ENCODE assay signal across 15 mouse cellular contexts in genomic region chr15:97728804-97729203, GRCm38 (mm10). TPM values are rescaled to one million over a fixed set of nuclear protein-coding genes. Genes with fewer than 3 reads are reported as not detected.
A peak's percentile ranks its signal among the peaks of the same experiment; 100 is the strongest.
DNase-seq lines count a peak whose midpoint lies in the region; ATAC-seq and TF ChIP-seq lines count a peak whose summit lies in the region.
"Had no signal": no experiment of that assay in that cellular context is flagged by ENCODE, and none has a peak within 500 bp of the region (broad histone marks: within the 10 kb centered on the region; RNA-seq: fewer than 3 reads in every experiment).

No protein-coding gene starts in this region.

- H3K4me3 ChIP-seq in kidney, embryonic 15.5 days (replicated peaks) = no peak overlapping the region
- no peak overlapping the region for H3K4me3 ChIP-seq in CH12.LX (replicated peaks in 1 of 3; ENCODE audit: low read depth in 2 of 3, low read length in 2 of 3, poor library complexity in 1 of 3)
- no peak overlapping the region for H3K4me3 ChIP-seq in forebrain, embryonic 10.5 days
- H3K4me3 ChIP-seq: embryonic facial prominence, embryonic 13.5 days; hindbrain, embryonic 12.5 days had no signal

- TF ChIP-seq RAD21 in CH12.LX (IDR thresholded peaks at IDR 0.05; ENCODE audit: low read depth, low read length) = no peak

- no peak for TF ChIP-seq EP300 in CH12.LX (IDR thresholded peaks at IDR 0.05; ENCODE audit: low read length)

- no peak for TF ChIP-seq POLR2A in CH12.LX (IDR thresholded peaks at IDR 0.05; ENCODE audit: low read depth, low read length)

- WGBS in kidney, embryonic 15.5 days = 66% methylated on average over 7 of the region's 7 CpGs
- 68% methylated on average over 7 of the region's 7 CpGs for WGBS in forebrain, embryonic 10.5 days

- in situ Hi-C loops in CH12.LX (cut with MboI; ENCODE audit: low pct_ligation_motif_present, low pct_unique_long_range_greater_than_20kb, low sequenced_read_pairs) = no loop called here

- no peak overlapping the region for H3K9ac ChIP-seq in kidney, embryonic 15.5 days
- H3K9ac ChIP-seq in CH12.LX (ENCODE audit: insufficient read depth, low read depth) = no peak overlapping the region
- H3K9ac ChIP-seq: embryonic facial prominence, embryonic 13.5 days; hindbrain, embryonic 12.5 days had no signal

- H3K79me2 ChIP-seq in CH12.LX (replicated peaks; ENCODE audit: control insufficient read depth, extremely low read depth, insufficient read depth, poor library complexity, severe bottlenecking) = no peaks in the 10 kb centered on the region

- H3K4me2 ChIP-seq in kidney, embryonic 15.5 days = no peak overlapping the region
- H3K4me2 ChIP-seq in CH12.LX (ENCODE audit: insufficient read depth, low read depth, poor library complexity, severe bottlenecking) = no peak overlapping the region
- H3K4me2 ChIP-seq: embryonic facial prominence, embryonic 13.5 days; hindbrain, embryonic 12.5 days had no signal

- dilution Hi-C loops in CH12.LX (cut with MboI; ENCODE audit: extremely low pct_ligation_motif_present, extremely low pct_unique_long_range_greater_than_20kb, low sequenced_read_pairs) = no loop called here

- no peaks in the 10 kb centered on the region for H3K27me3 ChIP-seq in kidney, embryonic 15.5 days
- H3K27me3 ChIP-seq in CH12.LX (replicated peaks) = no peaks in the 10 kb centered on the region
- no peaks in the 10 kb centered on the region for H3K27me3 ChIP-seq in forebrain, embryonic 10.5 days (ENCODE audit: poor library complexity, severe bottlenecking)
- H3K27me3 ChIP-seq: embryonic facial prominence, embryonic 13.5 days; hindbrain, embryonic 12.5 days had no signal

- no peaks in the 10 kb centered on the region for H3K36me3 ChIP-seq in kidney, embryonic 15.5 days
- peaks cover 61 to 100% of the 10 kb centered on the region in 2 experiments for H3K36me3 ChIP-seq in CH12.LX (replicated peaks in 1 of 2; ENCODE audit: control insufficient read depth in 1 of 2, insufficient read depth in 1 of 2, low read length in 1 of 2)
- H3K36me3 ChIP-seq in forebrain, embryonic 10.5 days (replicated peaks) = no peaks in the 10 kb centered on the region
- H3K36me3 ChIP-seq: embryonic facial prominence, embryonic 13.5 days; hindbrain, embryonic 12.5 days had no signal

- no peak overlapping the region for H3K27ac ChIP-seq in kidney, embryonic 15.5 days
- no peak overlapping the region for H3K27ac ChIP-seq in CH12.LX (ENCODE audit: insufficient read depth, low read depth)
- H3K27ac ChIP-seq in forebrain, embryonic 10.5 days = no peak overlapping the region
- H3K27ac ChIP-seq: embryonic facial prominence, embryonic 13.5 days; hindbrain, embryonic 12.5 days had no signal

- no peaks in the 10 kb centered on the region; the same call in none of the 2 replicates for H3K9me3 ChIP-seq in kidney, embryonic 15.5 days (replicated peaks)
- H3K9me3 ChIP-seq in CH12.LX (replicated peaks; ENCODE audit: low read length) = peaks cover 30% of the 10 kb centered on the region
- H3K9me3 ChIP-seq in forebrain, embryonic 10.5 days = peaks cover 5% of the 10 kb centered on the region; the same call in 1 of the 2 replicates
- H3K9me3 ChIP-seq: embryonic facial prominence, embryonic 13.5 days; hindbrain, embryonic 12.5 days had no signal

- DNase-seq in cerebellum, postnatal 10 days = peak; percentile 19 to 47
- DNase-seq in cerebellum, postnatal 36 days = no peak
- DNase-seq in kidney, adult 18-20 months = peak; percentile 67
- no peak for DNase-seq in CH12.LX (ENCODE audit: extremely low read depth)
- DNase-seq in kidney, adult 8-10 months = peak; percentile 73 to 81
- DNase-seq in forebrain, embryonic 10.5 days (ENCODE audit: extremely low spot score, low spot score) = no peak
- DNase-seq in urinary bladder, postnatal 25 days (ENCODE audit: low spot score) = no peak
- DNase-seq: cerebellum, adult 11-12 months; liver; lung, postnatal 14 days had no signal

- H3K4me1 ChIP-seq in kidney, embryonic 15.5 days = peaks cover 7% of the 10 kb centered on the region; the same call in 1 of the 2 replicates
- peaks cover 15 to 70% of the 10 kb centered on the region in 2 experiments for H3K4me1 ChIP-seq in CH12.LX (ENCODE audit: control insufficient read depth in 1 of 2, insufficient read depth in 2 of 2)
- H3K4me1 ChIP-seq in forebrain, embryonic 10.5 days = peaks cover 4% of the 10 kb centered on the region; the same call in 1 of the 2 replicates
- H3K4me1 ChIP-seq: embryonic facial prominence, embryonic 13.5 days; hindbrain, embryonic 12.5 days had no signal

- no peak for ATAC-seq in kidney, embryonic 15.5 days (replicated peaks; ENCODE audit: low FRiP score)
- ATAC-seq: CD4-positive, CD25-positive, alpha-beta regulatory T cell, adult 4 months; midbrain, embryonic 16.5 days had no signal

- TF ChIP-seq CTCF in CH12.LX (conservative IDR thresholded peaks at IDR 0.05 in 1 of 2, IDR thresholded peaks at IDR 0.05 in 1 of 2; ENCODE audit: low read depth in 2 of 2, low read length in 2 of 2) = no peak

TF ChIP-seq in CH12.LX, 34 proteins besides CTCF, POLR2A, EP300 and RAD21:
- TF ChIP-seq ZNF384 (IDR thresholded peaks at IDR 0.05; ENCODE audit: low read depth, low read length) = peak; percentile 47; the same call in 1 of the 2 replicates
- no peak for TF ChIP-seq MAZ (IDR thresholded peaks at IDR 0.05; ENCODE audit: low read depth, low read length)
- no peak for TF ChIP-seq MYC (IDR thresholded peaks at IDR 0.05; ENCODE audit: low read depth, low read length)
- no peak for TF ChIP-seq NRF1 (IDR thresholded peaks at IDR 0.05; ENCODE audit: low read depth, low read length)

RNA-seq across cellular contexts. Expression of gene Endou, which starts 2.3 kb away (rescaled TPM):
- polyA plus RNA-seq in kidney, embryonic 15.5 days (2015; fragmentation: Nextera tagmentation; extraction: Ambion mirVana) = 0.36 and 0.85 TPM in 2 replicates
- total RNA-seq in CH12.LX (2012; rRNA removed) (38.9 and 49.5 TPM in 2 replicates), CH12.LX (2014; rRNA removed) (60.5 and 66.9 TPM in 2 replicates)
- polyA plus RNA-seq in CH12.LX (2012; ENCODE audit: insufficient read length, low read depth) = 64.0 and 69.8 TPM in 2 replicates
- 0.11 and 0.12 TPM in 2 replicates for polyA plus RNA-seq in forebrain, embryonic 10.5 days (2016; fragmentation: Nextera tagmentation; extraction: Ambion mirVana)

RNA-seq across cellular contexts. Expression of gene Rpap3, which starts 23.2 kb away (rescaled TPM):
- 29.5 and 33.8 TPM in 2 replicates for polyA plus RNA-seq in kidney, embryonic 15.5 days (2015; fragmentation: Nextera tagmentation; extraction: Ambion mirVana)
- total RNA-seq in CH12.LX (2012; rRNA removed) (43.1 and 51.8 TPM in 2 replicates), CH12.LX (2014; rRNA removed) (73.7 and 88.8 TPM in 2 replicates)
- 69.1 and 83.7 TPM in 2 replicates for polyA plus RNA-seq in CH12.LX (2012; ENCODE audit: insufficient read length, low read depth)
- polyA plus RNA-seq in forebrain, embryonic 10.5 days (2016; fragmentation: Nextera tagmentation; extraction: Ambion mirVana) = 40.7 and 41.9 TPM in 2 replicates

RNA-seq across cellular contexts. Expression of gene Rapgef3, which starts 39.0 kb away (rescaled TPM):
- polyA plus RNA-seq in kidney, embryonic 15.5 days (2015; fragmentation: Nextera tagmentation; extraction: Ambion mirVana) = 23.0 and 29.7 TPM in 2 replicates
- total RNA-seq in CH12.LX (2012; rRNA removed) (2.8 and 3.4 TPM in 2 replicates), CH12.LX (2014; rRNA removed) (2.2 and 3.2 TPM in 2 replicates)
- 1.7 and 2.5 TPM in 2 replicates for polyA plus RNA-seq in CH12.LX (2012; ENCODE audit: insufficient read length, low read depth)
- polyA plus RNA-seq in forebrain, embryonic 10.5 days (2016; fragmentation: Nextera tagmentation; extraction: Ambion mirVana) = 5.4 and 6.3 TPM in 2 replicates

RNA-seq across cellular contexts. Expression of gene Slc48a1, which starts 49.5 kb away (rescaled TPM):
- 57.5 and 58.8 TPM in 2 replicates for polyA plus RNA-seq in kidney, embryonic 15.5 days (2015; fragmentation: Nextera tagmentation; extraction: Ambion mirVana)
- total RNA-seq in CH12.LX (2012; rRNA removed) (35.0 and 39.4 TPM in 2 replicates), CH12.LX (2014; rRNA removed) (23.2 and 25.4 TPM in 2 replicates)
- polyA plus RNA-seq in CH12.LX (2012; ENCODE audit: insufficient read length, low read depth) = 50.6 and 56.0 TPM in 2 replicates
- 28.7 and 32.2 TPM in 2 replicates for polyA plus RNA-seq in forebrain, embryonic 10.5 days (2016; fragmentation: Nextera tagmentation; extraction: Ambion mirVana)

Comparison
In these comparisons a context has a peak if more than half of its experiments do, and no peak if none do; other contexts are left out.
1. DNase-seq: peak in cerebellum, postnatal 10 days (2 of 2), kidney, adult 18-20 months (single experiment) and kidney, adult 8-10 months (2 of 2); none in cerebellum, postnatal 36 days (0 of 2), CH12.LX (single experiment), forebrain, embryonic 10.5 days (single experiment) and urinary bladder, postnatal 25 days (single experiment).
2. RNA of gene Endou, which starts 2.3 kb away (polyA plus RNA-seq): 64.0 to 69.8 TPM in CH12.LX; 0.36 to 0.85 TPM in kidney, embryonic 15.5 days and 0.11 to 0.12 TPM in forebrain, embryonic 10.5 days; every median in the first group is over 10 times any median in the second.